Mouse (Mus musculus): Measurements from ENCODE around the gene Fam24a. TPM values are rescaled to one million over a fixed set of nuclear protein-coding genes. Genes with fewer than 3 reads are reported as not detected.

Fam24a gene
- polyA plus RNA-seq (2012; rRNA removed), result not detected in 2 replicates

DNA sequence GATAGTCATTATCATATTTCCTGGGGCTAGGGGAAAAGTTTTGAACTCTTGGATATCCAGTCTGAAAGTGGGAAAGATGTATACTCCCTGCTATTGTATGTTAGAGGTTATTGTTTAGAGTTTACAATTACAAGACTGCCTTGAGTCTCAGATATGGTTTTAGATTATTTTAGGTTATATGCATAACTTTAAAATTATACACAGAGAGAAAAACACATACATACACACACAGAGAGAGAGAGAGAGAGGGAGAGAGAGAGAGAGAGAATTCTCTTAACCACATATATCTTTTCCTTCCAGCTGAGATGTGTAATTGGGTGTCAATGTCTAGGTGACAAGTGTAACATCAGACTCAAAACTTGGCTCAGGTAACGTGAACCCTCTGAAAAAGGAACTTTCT lies at the start of gene Fam24a:
Gene Fam24a, plus strand, starts transcription at position 301 of the 400 bp plus-strand sequence.

DNA sequence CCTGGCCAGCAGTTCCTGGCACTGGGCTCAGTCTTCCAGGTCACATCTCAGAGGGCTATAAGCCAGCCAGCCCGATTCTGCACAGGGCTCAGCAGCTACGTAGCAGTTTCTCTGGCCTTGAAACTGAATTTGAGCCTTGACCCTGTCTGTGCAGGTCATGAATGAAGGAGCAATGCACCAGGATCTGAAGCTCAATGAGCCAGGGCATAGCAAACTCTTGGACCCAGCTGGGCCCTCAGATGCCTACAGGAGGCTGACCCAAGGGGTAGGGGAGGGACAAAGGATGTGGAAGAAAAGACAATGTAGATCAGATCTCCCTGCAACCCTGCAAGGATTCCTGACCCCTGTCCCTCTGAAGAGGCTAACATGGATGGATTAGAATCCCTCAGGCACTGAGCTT lies 11.5 kb upstream of the Fam24a start, which contains the start of gene Cuzd1:
Gene Cuzd1, minus strand, starts transcription at position 101 of the 400 bp plus-strand sequence.

DNA sequence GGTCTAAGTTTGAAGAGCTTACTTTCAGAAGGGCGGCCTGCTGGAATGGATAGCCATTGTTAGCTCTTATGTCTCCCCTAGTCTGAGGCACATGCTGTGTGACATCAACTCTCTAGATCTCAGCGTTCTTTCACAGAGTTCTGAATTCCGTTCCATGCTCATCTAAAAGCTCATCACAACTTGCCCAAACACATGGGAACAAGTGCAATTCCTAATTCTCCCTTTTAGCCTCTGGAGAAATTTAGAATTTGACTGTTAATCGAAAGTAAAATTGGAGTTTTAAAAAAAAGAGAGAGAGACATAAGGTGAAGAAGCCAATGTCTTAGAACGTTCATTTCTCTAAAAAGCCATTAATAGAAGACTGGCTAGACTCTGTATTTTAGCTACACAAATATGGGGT lies 4.2 kb upstream of the Fam24a start, which contains the start of gene Fam24b:
Gene Fam24b, minus strand, starts transcription at position 101 of the 400 bp plus-strand sequence.

DNA sequence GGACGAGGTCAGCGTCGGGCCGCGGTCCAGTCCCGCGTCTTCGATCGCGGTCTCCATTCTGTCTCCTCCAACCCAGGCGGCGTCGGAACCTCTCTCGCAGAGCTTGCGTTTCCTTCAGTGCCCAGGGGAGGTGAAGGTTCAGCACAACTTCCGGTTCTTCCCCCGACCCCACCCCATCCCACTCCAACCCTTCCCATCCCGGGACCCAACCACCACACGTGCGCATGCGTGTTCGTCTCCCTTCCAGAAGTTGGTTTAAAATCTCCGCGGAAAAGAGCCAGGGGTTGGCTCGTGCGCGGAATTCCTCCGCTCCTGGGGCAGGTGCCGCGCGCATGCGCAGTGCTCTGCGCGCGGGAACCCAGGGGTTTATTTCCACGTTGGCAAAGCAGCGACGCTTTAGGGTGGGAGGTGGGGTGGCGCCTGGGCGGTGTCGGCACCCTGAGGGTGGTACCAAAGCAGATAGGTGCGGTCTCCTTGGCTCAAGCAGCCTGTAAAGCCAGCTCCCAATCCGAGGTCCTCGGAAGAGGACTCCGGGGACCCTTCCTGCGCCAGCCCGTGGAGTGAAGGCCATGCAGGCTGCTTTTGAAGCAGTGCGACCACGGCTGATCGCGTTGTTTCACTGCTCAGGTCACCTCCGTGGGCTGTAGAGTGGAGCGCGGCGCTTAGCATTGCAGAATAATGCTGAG lies 29.1 kb downstream of the Fam24a start, which contains the start of gene 2310057M21Rik:
Gene 2310057M21Rik, minus strand, starts transcription at position 145 of the 686 bp plus-strand sequence.

DNA sequence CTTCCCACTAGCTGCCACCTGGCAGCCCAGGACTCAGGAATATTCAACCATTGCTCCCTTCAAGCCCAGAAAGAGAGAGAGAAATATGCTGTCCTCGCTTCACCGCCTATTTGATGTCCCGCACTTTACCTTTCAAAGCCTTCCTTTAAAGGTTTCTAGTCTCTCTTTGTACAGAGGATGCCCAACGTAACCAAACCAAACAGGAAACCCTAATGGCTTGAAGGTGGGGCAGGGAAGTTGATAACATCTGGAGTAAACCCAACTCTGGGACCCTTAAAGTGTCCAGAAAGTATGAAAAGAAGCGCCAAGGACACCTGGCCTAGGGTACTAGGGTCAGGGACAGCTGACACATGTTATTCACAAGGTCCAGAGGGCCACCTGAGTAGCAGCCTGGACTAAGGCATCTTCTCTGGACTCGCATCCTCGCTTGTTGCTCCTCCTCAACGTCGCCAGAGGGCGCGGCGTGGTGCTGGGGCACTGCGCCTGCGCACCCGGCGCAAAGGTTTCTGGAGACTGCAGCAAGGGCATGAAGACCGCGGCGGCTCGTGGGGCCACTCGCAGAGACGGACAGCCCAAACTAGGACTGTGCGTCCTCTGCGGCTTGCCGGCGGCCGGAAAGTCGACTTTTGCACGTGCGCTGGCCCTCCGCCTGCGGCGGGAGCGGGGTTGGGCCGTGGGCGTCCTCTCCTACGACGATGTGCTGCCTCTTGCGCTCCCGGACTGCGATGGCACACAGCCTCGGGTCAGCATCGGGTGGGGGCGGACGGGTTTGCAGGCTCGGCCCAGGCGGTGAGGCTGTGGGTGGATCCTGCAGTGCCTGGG lies 37.2 kb downstream of the Fam24a start, which contains the start of gene Pstk:
Gene Pstk, plus strand, starts transcription at position 494 of the 822 bp plus-strand sequence.

Other genes starting within 250 kb of the Fam24a start
- gene 4933402N03Rik, start 187.6 kb upstream of the Fam24a start, polyA plus RNA-seq (2012; rRNA removed), result not detected in 2 replicates
- gene 5430419D17Rik, start 159.5 kb upstream of the Fam24a start, polyA plus RNA-seq (2012; rRNA removed), result under 0.01 TPM in 1 of 2 replicates, not detected in the other
- gene Cuzd1, start 11.6 kb upstream of the Fam24a start, polyA plus RNA-seq (2012; rRNA removed), result 0.04 TPM in 1 of 2 replicates, not detected in the other
- 0.17 TPM in 1 of 2 replicates, not detected in the other for gene Fam24b, start 4.3 kb upstream of the Fam24a start, polyA plus RNA-seq (2012; rRNA removed)
- gene 2310057M21Rik, start 28.9 kb downstream of the Fam24a start, polyA plus RNA-seq (2012; rRNA removed), result 11.9 and 14.6 TPM in 2 replicates
- 44.3 and 50.4 TPM in 2 replicates for gene Pstk, start 37.3 kb downstream of the Fam24a start, polyA plus RNA-seq (2012; rRNA removed)
- gene Ikzf5, start 76.7 kb downstream of the Fam24a start, polyA plus RNA-seq (2012; rRNA removed), result 16.4 and 17.2 TPM in 2 replicates
- gene Acadsb, start 76.7 kb downstream of the Fam24a start, polyA plus RNA-seq (2012; rRNA removed), result 29.4 and 30.5 TPM in 2 replicates
- gene Hmx3, start 209.0 kb downstream of the Fam24a start, polyA plus RNA-seq (2012; rRNA removed), result 2.4 and 2.7 TPM in 2 replicates
- gene Hmx2, start 214.9 kb downstream of the Fam24a start, polyA plus RNA-seq (2012; rRNA removed), result 1.8 and 2.1 TPM in 2 replicates
- gene Bub3, start 226.4 kb downstream of the Fam24a start, polyA plus RNA-seq (2012; rRNA removed), result 159 and 166 TPM in 2 replicates